Mouse (Mus musculus): ENCODE data around the gene Rarb.
"Not testable (repeated sequence)": the region's sequence is repeated elsewhere in the genome, so short reads cannot be mapped to it uniquely, and the experiment has no call there.

Gene Rarb

GRCm38 (mm10) chr14:16818602-16819250 lies at the start of gene Rarb:
Gene Rarb (minus strand): TSS chr14:16819156.
- DNase-seq (ENCODE audit: low spot score in 2 of 2) = no peak

- DNase-seq (ENCODE audit: low spot score in 2 of 2) = no peak
Measured at GRCm38 (mm10) chr14:16842036-16842435, 23.1 kb upstream of the Rarb start.

DNA sequence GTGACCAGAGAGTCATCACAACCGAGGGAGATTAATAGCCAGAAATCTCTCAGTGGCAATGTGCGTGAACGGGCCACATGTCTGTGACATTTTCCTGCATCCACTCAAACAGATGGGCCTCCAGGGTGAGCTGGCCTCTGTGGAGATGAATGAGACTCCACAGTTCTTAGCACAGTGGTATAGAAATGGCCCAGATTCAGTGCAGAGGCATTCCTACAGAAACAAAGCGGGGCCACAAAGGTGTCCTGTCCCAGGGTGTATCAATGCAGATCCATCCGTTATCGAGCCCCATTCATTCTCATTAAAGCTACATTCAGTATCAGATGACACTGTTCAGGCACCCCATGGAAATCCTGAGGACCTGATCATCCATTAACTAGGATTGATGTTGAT lies 22.6 kb upstream of the Rarb start:
- DNase-seq (ENCODE audit: low spot score in 2 of 2) = no peak

- DNase-seq (ENCODE audit: low spot score in 2 of 2) = no peak
Measured at GRCm38 (mm10) chr14:16840951-16841596, 22.1 kb upstream of the Rarb start.

- DNase-seq (ENCODE audit: low spot score in 2 of 2) = no peak
Measured at GRCm38 (mm10) chr14:16840135-16840534, 21.2 kb upstream of the Rarb start.

DNA sequence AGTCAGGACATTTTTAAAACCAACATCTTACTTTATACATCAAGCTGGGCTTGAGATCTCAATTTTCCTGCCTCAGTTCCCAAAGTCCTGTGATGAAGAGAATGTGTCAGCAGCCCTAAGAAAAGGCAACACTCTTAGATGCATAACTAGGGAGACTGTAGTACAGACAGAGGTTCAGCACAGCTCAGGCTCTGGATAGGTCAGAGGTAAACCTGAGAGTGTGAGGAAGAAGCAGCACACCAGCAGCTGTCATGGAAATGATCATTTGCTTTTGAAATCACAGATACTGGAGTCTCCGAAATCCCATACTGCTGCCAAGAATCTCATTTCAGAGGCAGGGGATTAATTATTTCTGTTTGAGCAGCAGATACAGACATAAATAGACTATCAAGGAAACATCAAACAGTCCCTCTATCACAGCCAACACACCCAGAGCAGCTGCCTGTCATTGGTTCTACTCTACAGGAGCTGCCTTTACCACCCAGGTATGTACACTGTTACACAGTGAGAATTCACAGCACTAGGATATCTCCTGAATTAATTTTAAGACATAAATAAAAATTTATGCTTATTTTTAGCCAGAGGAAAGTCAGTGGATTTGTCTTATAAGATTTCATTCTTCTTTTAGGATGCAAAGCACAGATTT lies 3.7 kb downstream of the Rarb start:
- DNase-seq (ENCODE audit: low spot score in 2 of 2) = no peak

DNA sequence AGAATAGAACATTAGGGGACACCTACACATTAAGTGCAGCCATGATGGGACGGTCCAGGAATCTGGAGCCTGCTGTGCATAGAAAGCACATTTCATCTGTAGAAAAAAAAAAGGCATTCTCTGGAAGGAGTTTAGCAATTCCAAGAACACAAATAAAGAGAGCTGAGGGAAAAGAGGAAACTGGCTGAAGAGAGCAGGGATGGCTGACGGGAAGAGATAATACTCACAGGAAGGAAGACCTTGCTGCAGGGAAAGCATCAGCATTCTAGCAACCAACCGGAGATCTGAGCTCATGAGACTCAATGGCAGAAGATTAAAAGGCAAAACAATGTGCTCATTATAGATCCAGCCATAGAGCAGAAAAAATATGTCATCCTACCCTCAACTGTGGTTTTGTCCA lies 12.8 kb downstream of the Rarb start:
- no peak for DNase-seq (ENCODE audit: low spot score in 2 of 2)

DNA sequence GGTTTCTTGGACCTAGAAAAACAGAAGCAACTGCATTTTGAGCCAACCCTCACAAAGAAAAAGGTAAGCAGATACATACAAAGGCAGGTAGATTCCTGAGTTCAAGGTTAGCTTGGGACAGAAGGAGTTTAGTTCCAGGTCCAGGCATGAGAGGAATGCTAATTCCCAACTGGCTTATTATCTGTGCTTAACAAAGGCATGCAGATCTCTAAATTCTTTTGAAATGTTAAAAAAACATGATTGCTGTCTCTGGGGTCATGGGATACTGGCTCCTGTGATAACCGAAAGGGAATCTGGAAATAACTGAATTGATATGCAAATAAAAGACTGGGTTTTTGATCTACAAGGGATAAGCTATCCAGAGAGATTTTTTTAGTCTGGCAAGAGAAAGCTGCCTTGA lies 28.8 kb downstream of the Rarb start:
- DNase-seq (ENCODE audit: low spot score in 2 of 2) = no peak

DNA sequence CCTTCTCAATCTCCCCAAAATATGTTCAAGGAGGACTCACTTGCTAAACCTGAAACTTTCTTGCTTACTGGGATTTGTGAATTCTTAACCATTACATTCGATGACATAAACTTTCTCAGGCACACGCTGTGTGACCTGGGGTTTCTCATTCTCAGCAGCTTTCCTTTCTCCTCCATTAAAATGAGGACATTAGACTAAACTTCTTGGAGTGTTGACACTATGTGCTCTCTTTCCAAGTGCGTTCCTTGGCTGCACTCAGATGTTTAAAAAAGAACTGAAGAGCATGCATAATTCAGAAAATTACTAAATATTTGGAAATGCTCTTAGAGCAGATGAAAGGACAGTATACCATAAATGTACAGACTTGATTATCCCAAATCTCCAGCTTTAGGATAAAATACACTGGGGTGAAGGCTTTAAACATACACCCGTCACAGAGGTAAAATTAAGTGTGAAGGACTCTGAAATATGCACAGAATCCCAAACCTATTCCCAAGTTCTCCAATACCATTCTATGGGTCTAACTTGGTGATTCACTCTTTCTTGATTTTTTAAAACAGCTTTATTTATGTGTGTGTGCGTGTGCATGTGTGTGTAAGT lies 36.9 kb downstream of the Rarb start:
- no peak for DNase-seq (ENCODE audit: low spot score in 2 of 2)

GRCm38 (mm10) chr14:16776723-16777381 lies 42.1 kb downstream of the Rarb start:
- no peak for DNase-seq (ENCODE audit: low spot score in 2 of 2)

- DNase-seq (ENCODE audit: low spot score in 2 of 2) = no peak
Measured at GRCm38 (mm10) chr14:16772927-16773326, 46.0 kb downstream of the Rarb start.

GRCm38 (mm10) chr14:16765891-16766290 lies 53.1 kb downstream of the Rarb start:
- no peak for DNase-seq (ENCODE audit: low spot score in 2 of 2)

DNA sequence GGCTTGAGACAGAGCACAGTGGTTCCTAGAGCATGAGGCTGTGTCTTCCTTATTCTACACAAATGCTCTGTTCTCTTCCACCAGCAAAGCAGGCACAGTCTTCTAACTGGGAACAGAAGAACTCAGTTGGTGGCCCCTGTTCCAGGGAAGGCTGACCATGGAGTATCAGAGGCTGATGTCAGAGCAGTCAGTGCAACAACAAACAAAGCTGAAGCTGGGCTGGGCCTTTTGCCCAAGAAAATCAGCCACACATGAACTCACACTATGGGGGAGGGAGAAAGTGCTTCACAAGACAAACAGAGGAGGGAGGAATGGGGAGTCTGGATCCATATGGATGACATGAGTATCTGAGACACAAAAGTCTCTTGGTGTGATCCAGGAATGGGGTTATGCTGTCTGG lies 56.2 kb downstream of the Rarb start:
- no peak for DNase-seq (ENCODE audit: low spot score in 2 of 2)

DNA sequence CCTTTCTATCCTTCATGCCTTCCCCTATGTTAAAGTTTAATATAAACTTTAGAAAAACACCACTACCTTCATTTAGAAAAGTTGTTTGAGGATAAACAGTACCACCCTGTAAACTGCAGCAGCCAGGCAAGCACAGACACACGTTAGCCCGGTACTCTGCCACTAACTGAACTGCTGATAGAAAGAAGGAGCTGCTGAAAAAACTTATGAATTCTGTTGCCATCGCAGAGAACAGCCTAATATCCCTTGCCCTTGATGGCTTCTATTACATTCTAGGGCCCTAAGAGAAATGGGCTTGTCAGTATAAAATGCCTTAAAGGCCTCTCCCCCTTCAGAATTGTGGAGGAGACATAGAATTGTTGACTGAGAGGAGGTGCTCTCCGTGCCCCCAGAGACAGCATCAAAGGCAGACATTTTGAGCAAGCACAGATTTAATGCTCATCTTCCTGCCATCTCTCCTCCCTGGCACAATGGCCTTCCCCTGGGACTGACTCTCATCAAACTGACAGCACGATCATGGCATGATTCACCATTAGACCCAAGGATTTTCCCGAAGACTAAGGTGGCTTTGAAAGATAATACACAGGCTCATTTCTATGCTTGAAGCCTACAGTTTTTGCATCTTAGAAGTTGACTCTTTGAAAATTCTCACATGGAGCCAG lies 60.1 kb downstream of the Rarb start:
- DNase-seq (ENCODE audit: low spot score in 2 of 2) = no peak

GRCm38 (mm10) chr14:16755601-16756000 lies 63.4 kb downstream of the Rarb start:
- DNase-seq (ENCODE audit: low spot score in 2 of 2) = not testable (repeated sequence)

- DNase-seq (ENCODE audit: low spot score in 2 of 2) = no peak
Measured at GRCm38 (mm10) chr14:16752648-16753047, 66.3 kb downstream of the Rarb start.

DNA sequence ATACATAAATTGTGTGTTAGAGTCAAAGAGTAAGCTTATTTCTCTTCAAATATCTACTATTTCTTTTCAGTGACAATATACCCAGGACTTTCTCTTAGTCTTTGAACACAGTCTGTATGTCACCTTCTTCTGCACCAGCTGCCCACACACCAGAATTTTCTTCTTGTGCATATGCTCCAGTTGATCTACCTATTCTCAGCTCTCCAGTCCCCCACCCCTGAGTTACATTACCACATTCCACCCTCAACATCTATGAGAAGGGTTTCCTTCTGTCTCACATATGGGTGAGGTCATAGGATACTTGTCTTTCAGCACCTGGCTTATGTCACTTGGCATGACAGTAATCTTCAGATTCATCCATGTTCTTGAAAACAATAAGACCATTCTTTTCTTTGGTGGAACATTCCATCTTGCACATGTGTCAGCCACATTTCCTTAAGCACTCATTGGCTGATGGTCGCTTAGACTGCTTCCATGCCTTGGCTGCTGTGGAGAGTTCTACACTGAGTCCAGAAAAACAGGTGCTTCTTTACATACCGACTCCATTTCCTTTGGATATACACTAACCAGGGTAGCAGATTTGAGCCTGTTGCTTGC lies 71.9 kb downstream of the Rarb start:
- no peak for DNase-seq (ENCODE audit: low spot score in 2 of 2)

GRCm38 (mm10) chr14:16740982-16741739 lies 77.8 kb downstream of the Rarb start:
- DNase-seq (ENCODE audit: low spot score in 2 of 2) = no peak

DNA sequence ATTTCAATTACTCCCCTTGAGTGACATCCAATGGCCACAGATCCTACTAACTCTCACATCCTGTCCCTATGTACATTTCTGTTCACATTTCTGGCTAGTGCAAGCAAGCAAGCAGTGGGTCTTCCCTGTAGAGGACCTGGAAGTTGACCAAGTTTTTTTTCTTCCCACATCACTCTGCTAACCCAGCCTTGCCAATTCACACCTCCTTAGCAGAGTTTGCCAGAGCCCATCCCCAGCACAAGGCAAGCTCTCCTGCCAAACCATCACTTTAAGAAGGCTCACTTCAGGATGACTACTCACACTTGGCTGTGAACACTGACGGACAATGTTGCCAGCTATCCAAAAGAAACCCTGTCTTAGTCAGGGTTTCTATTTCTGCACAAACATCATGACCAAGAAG lies 80.4 kb downstream of the Rarb start:
- no peak for DNase-seq (ENCODE audit: low spot score in 2 of 2)

DNA sequence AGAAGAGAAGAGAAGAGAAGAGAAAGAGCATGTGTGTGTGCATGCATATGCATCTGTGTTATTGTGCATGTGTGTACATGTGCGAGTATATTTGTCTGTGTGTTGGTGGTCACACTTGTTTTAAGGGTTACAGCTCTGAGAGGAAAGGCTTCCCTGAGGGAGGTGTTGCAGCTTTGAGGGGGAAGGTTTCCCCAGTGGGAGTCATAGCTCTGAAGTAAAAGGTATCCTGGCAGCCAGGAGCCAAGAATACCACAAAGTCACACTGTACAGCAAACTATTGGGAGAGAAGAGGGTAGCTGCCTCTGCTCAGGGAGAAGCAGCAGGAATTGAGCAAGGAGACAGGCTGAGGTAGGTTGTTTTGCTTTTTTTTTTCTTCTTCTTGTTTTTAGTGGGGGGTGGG lies 81.2 kb downstream of the Rarb start:
- no peak for DNase-seq (ENCODE audit: low spot score in 2 of 2)
